Mouse (Mus musculus) ES-E14 (cell line): ENCODE results near the gene Mprip.

Experiments
- CHD2 ChIP-seq: IDR thresholded peaks from 2 replicates; pipeline ENCODE4 v1.6.1; 2014; ENCODE audit warnings: mild to moderate bottlenecking, low read depth, low read length, inconsistent platforms
- HCFC1 ChIP-seq: IDR thresholded peaks from 2 replicates; pipeline ENCODE4 v1.6.1; 2012; ENCODE audit warnings: low read length, inconsistent platforms, borderline replicate concordance; ENCODE audit not compliant: insufficient read depth
- MAFK ChIP-seq: IDR thresholded peaks from 2 replicates; pipeline ENCODE4 v1.6.1; 2014; ENCODE audit warnings: mild to moderate bottlenecking, low read depth, low read length, inconsistent platforms; ENCODE audit not compliant: insufficient read depth
- ZC3H11A ChIP-seq: IDR thresholded peaks from 2 replicates; pipeline ENCODE4 v1.6.1; 2012; ENCODE audit warnings: low read depth, mild to moderate bottlenecking, inconsistent platforms, low read length, borderline replicate concordance
- ZNF384 ChIP-seq: IDR thresholded peaks from 2 replicates; pipeline ENCODE4 v1.6.1; 2012; ENCODE audit warnings: low read depth, low read length, inconsistent platforms

DNA sequence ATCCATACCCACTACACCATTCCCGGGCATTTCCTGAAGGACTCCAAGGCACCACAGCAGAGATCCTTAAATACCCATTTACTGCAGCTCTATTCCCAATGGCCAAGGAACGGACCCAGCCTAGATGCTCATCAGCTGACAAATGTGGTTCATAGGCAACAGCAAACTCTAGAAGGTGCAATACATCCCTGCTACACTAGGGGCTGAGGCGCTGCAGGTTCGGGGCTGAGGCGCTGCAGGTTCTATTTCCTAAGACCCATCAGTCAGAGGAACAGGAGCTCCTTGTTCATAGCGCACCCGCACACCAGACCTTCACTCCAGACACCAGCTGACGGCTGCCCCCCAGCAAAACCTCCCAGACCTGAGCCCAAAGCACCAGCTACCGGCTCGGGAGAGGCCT lies 139.3 kb downstream of the Mprip start:
- TF ChIP-seq MAFK (no peak), ZC3H11A (no peak), ZNF384 (no peak), CHD2 (no peak), HCFC1 (no peak)
